Mouse (Mus musculus) frontal cortex, adult 2 months (tissue): ENCODE results near the gene Dusp1. TPM values are rescaled to one million over a fixed set of nuclear protein-coding genes. Genes with fewer than 3 reads are reported as not detected.

Source experiments
- DNase-seq, 2 experiments: peaks; one replicate each; pipeline ENCODE4 v3.0.0; 2022; ENCODE audit warnings: low spot score in 1 of 2; ENCODE audit errors: extremely low spot score in 1 of 2
- polyA plus RNA-seq: library from polyadenylated mRNA; depleted of rRNA; stranded (reverse); fragments of >200 nt; gene quantifications from 2 replicates; pipeline ENCODE4 v1.2.3, GENCODE M21; 2012

Dusp1 gene
- polyA plus RNA-seq, 1 experiment, result 40.9 TPM

- DNase-seq, result no peak
These were observed 1.5 kb upstream of the Dusp1 start for GRCm38 (mm10) chr17:26563476-26563875.

- DNase-seq, result no peak
These were observed 364 bp upstream of the Dusp1 start for GRCm38 (mm10) chr17:26562292-26562691.

GRCm38 (mm10) chr17:26561290-26561640 is 663 bp downstream of the Dusp1 start, which contains the start of gene Ergic1:
Ergic1 (plus strand) TSS chr17:26561489.
- DNase-seq, result peak; percentile 74 to 91

GRCm38 (mm10) chr17:26560526-26561289 is 1.2 kb downstream of the Dusp1 start:
- DNase-seq, result no peak

GRCm38 (mm10) chr17:26553033-26553432 is 8.9 kb downstream of the Dusp1 start:
- no peak for DNase-seq

GRCm38 (mm10) chr17:26551104-26551503 is 10.8 kb downstream of the Dusp1 start:
- DNase-seq, result no peak

GRCm38 (mm10) chr17:26549148-26549809 is 12.6 kb downstream of the Dusp1 start:
- DNase-seq, result no peak

- DNase-seq, result no peak
These were observed 13.4 kb downstream of the Dusp1 start for GRCm38 (mm10) chr17:26548566-26548965.

GRCm38 (mm10) chr17:26547771-26548170 is 14.2 kb downstream of the Dusp1 start:
- no peak for DNase-seq

GRCm38 (mm10) chr17:26544319-26544963 is 17.5 kb downstream of the Dusp1 start:
- no peak for DNase-seq

- no peak for DNase-seq
These were observed 21.8 kb downstream of the Dusp1 start for GRCm38 (mm10) chr17:26540083-26540482.

GRCm38 (mm10) chr17:26537722-26538471 is 24.0 kb downstream of the Dusp1 start:
- DNase-seq, result no peak

GRCm38 (mm10) chr17:26535251-26536136 is 26.4 kb downstream of the Dusp1 start:
- DNase-seq, result no peak

- no peak for DNase-seq
These were observed 27.2 kb downstream of the Dusp1 start for GRCm38 (mm10) chr17:26534695-26535094.

- peak in 1 of 2 experiments; percentile 52 for DNase-seq
These were observed 28.0 kb downstream of the Dusp1 start for GRCm38 (mm10) chr17:26533871-26534372.

- no peak for DNase-seq
These were observed 29.4 kb downstream of the Dusp1 start for GRCm38 (mm10) chr17:26532476-26533045.

GRCm38 (mm10) chr17:26531395-26532027 is 30.4 kb downstream of the Dusp1 start:
- no peak for DNase-seq

- DNase-seq, result peak in 1 of 2 experiments; percentile 54
These were observed 31.3 kb downstream of the Dusp1 start for GRCm38 (mm10) chr17:26530590-26531081.

- no peak for DNase-seq
These were observed 32.1 kb downstream of the Dusp1 start for GRCm38 (mm10) chr17:26529791-26530241.
